Mouse (Mus musculus): Measurements from ENCODE around the gene Igfbp5.

The Igfbp5 gene

GRCm38 (mm10) chr1:72809304-72809703 lies 65.4 kb downstream of the Igfbp5 start:
- no peak for DNase-seq (ENCODE audit: low read depth)
